Mouse (Mus musculus): ENCODE data around the gene Ccnjl. TPM values are rescaled to one million over a fixed set of nuclear protein-coding genes. Genes with fewer than 3 reads are reported as not detected.

Gene Ccnjl
- total and polyA plus RNA-seq, 3 experiments, result not detected

DNA sequence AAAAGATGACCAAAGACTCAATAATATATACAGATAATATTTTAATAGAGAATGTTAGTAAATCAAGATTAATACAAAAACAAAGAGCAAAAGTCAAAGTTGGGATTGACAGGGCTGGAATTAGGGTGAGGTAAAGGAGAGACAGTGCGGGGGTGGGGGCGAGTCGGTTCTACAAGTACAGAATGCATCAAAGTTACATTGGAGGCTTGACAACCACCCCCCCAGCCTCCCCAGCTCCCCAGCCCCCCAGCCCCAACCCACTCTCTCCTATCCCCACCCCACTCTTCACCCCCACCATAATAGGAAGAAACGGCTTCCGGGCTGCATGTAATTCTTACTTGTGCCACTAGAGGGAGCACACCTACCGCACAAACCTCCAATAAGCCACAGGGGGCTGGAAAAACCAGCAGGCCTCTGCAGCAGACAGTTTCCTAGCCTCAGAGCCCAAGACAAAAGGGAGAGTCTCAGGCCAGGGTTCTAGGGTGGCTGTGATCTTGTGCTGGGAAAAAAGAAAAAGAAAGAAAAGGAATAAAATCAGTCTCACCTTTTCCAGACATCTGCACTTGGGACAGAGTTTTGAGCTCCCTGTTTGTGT, 34.7 kb upstream of the Ccnjl start (continued):
- TF ChIP-seq HCFC1 (IDR thresholded peaks at IDR 0.05; ENCODE audit: low read depth, low read length) (peak; percentile 14; the same call in 1 of the 2 replicates), ZC3H11A (IDR thresholded peaks at IDR 0.05; ENCODE audit: low read depth, low read length) (peak; percentile 86), POLR2A (IDR thresholded peaks at IDR 0.05; ENCODE audit: control insufficient read depth in 1 of 2, insufficient read depth in 1 of 2, low read depth in 1 of 2, low read length in 2 of 2, poor library complexity in 1 of 2) (no peak), RAD21 (IDR thresholded peaks at IDR 0.05; ENCODE audit: low read depth, low read length) (peak; percentile 91), CTCF (IDR thresholded peaks at IDR 0.05 in 2 of 3, conservative IDR thresholded peaks at IDR 0.05 in 1 of 3; ENCODE audit: control insufficient read depth in 1 of 3, insufficient read depth in 1 of 3, low read depth in 2 of 3, low read length in 3 of 3, poor library complexity in 1 of 3, severe bottlenecking in 1 of 3) (peak; percentile 69 to 93 (median 80)), MAZ (IDR thresholded peaks at IDR 0.05; ENCODE audit: low read depth, low read length) (peak; percentile 72; the same call in 1 of the 2 replicates), ELF1 (IDR thresholded peaks at IDR 0.05; ENCODE audit: low read depth, low read length) (peak; percentile 77), TCF12 (IDR thresholded peaks at IDR 0.05; ENCODE audit: low read depth, low read length) (no peak), MAFK (IDR thresholded peaks at IDR 0.05; ENCODE audit: borderline replicate concordance, low read depth, low read length) (no peak), JUND (IDR thresholded peaks at IDR 0.05; ENCODE audit: low read depth, low read length) (no peak), GATA1 (IDR thresholded peaks at IDR 0.05; ENCODE audit: low read depth, low read length) (no peak), SMC3 (IDR thresholded peaks at IDR 0.05; ENCODE audit: low read depth, low read length) (peak; percentile 84), BHLHE40 (IDR thresholded peaks at IDR 0.05; ENCODE audit: borderline replicate concordance, low read depth, low read length) (no peak), POLR2AphosphoS2 (IDR thresholded peaks at IDR 0.05; ENCODE audit: low read length) (no peak), MEF2A (IDR thresholded peaks at IDR 0.05; ENCODE audit: extremely low read depth, insufficient replicate concordance, low read depth, low read length, poor library complexity, severe bottlenecking) (no peak), NRF1 (IDR thresholded peaks at IDR 0.05; ENCODE audit: insufficient read depth, low read depth, low read length, poor library complexity, severe bottlenecking) (no peak)

DNA sequence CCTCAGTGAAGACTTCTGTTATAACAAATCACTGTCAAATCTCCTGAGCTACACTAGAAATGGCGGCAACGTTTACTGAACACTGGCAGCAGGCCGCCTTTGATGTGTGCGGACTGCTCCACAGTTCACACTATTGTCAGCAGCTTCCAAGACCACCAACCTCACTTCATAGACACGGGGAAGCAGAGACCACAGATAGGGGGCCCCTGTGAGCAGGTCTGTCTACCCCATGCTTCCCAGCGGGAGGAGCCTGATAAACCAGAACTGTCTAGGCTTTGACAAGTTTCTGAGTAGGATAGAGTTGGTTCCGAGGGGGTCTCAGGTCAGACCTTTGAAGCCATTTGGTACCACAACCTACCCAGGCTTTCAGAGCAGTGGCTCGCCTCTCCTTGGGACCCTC, 33.5 kb upstream of the Ccnjl start:
- DNase-seq (ENCODE audit: low read depth, low spot score), result peak; percentile 47
- TF ChIP-seq CTCF (IDR thresholded peaks at IDR 0.05 in 2 of 3, conservative IDR thresholded peaks at IDR 0.05 in 1 of 3; ENCODE audit: control insufficient read depth in 1 of 3, insufficient read depth in 1 of 3, low read depth in 2 of 3, low read length in 3 of 3, poor library complexity in 1 of 3, severe bottlenecking in 1 of 3) (peak in 2 of 3 experiments; percentile 38 to 39; a peak in 4 of 6 replicates), POLR2AphosphoS2 (IDR thresholded peaks at IDR 0.05; ENCODE audit: low read length) (no peak)
- H3K36me3 ChIP-seq (ENCODE audit: control insufficient read depth in 1 of 2, insufficient read depth in 2 of 2, low read length in 2 of 2), result peaks cover 0 to 7% of the 10 kb centered on the region in 2 experiments; a peak in 2 of 4 replicates
- peak overlapping the region; percentile 10; the same call in 1 of the 2 replicates for H3K27ac ChIP-seq (ENCODE audit: control insufficient read depth, low read depth, low read length)
- H3K4me3 ChIP-seq (ENCODE audit: control insufficient read depth in 1 of 2, insufficient read depth in 1 of 2, low read depth in 2 of 2, low read length in 2 of 2), result 0 out of 4 replicates have a peak overlapping the region, but pooled peaks have one; percentile 3 to 30
- peak overlapping the region; percentile 7; the same call in 1 of the 2 replicates for H3K9ac ChIP-seq (ENCODE audit: control insufficient read depth, low read depth, low read length, poor library complexity, severe bottlenecking)
- H3K79me2 ChIP-seq (ENCODE audit: control insufficient read depth, insufficient read depth, low read length, poor library complexity), result no peaks in the 10 kb centered on the region
- H3K4me1 ChIP-seq (ENCODE audit: control insufficient read depth in 1 of 2, insufficient read depth in 2 of 2, low read length in 2 of 2), result peaks cover 2 to 12% of the 10 kb centered on the region in 2 experiments
- H3K27me3 ChIP-seq (ENCODE audit: control insufficient read depth in 1 of 2, insufficient read depth in 2 of 2, low read length in 2 of 2), result 0 out of 4 replicates have a peak, but pooled peaks cover 0 to 1% of the 10 kb centered on the region in 2 experiments
- no peaks in the 10 kb centered on the region for H3K9me3 ChIP-seq (replicated peaks; ENCODE audit: insufficient read depth, low read length)
